Mouse (Mus musculus) adrenal gland, adult (tissue): ENCODE measurements around the gene Nt5dc1.

Experiments
- DNase-seq, 2 experiments: peaks; one replicate each; pipeline ENCODE4 v3.0.0; 2022 to 2023; ENCODE audit warnings: low spot score in 1 of 2; ENCODE audit not compliant: inconsistent age in 2 of 2

The Nt5dc1 gene

GRCm38 (mm10) chr10:34246106-34246505, 172.2 kb downstream of the Nt5dc1 start:
- peak in 1 of 2 experiments; percentile 43 for DNase-seq

- no peak for DNase-seq
Measured at GRCm38 (mm10) chr10:34244745-34245144, 173.6 kb downstream of the Nt5dc1 start.

GRCm38 (mm10) chr10:34238536-34238935, 179.8 kb downstream of the Nt5dc1 start:
- no peak for DNase-seq
